Mouse (Mus musculus) forebrain, embryonic 13.5 days (tissue): ENCODE measurements around the gene Eif3m. TPM values are rescaled to one million over a fixed set of nuclear protein-coding genes. Genes with fewer than 3 reads are reported as not detected.
A peak's percentile ranks its signal among the peaks of the same experiment; 100 is the strongest.
"Not testable (repeated sequence)": the region's sequence is repeated elsewhere in the genome, so short reads cannot be mapped to it uniquely, and the experiment has no call there.

ENCODE experiments used
- ATAC-seq: fragments of 200-750 bp; cut with Nextera tagmentation; 2 replicates; pipeline ENCODE4 v1.8.0; 2017
- H3K27ac ChIP-seq: fragments of 300-500 bp; sonication (generic); 2 replicates; pipeline ENCODE4 v1.5.1; 2015; ENCODE audit warnings: inconsistent platforms, mild to moderate bottlenecking, moderate library complexity
- H3K27me3 ChIP-seq: fragments of 300-500 bp; sonication (generic); 2 replicates; pipeline ENCODE4 v1.6.1; 2015; ENCODE audit warnings: mild to moderate bottlenecking, inconsistent platforms
- H3K36me3 ChIP-seq: fragments of 300-500 bp; sonication (generic); 2 replicates; pipeline ENCODE4 v1.6.1; 2015; ENCODE audit warnings: mild to moderate bottlenecking, inconsistent platforms; ENCODE audit not compliant: poor library complexity, severe bottlenecking
- H3K4me1 ChIP-seq: fragments of 300-500 bp; sonication (generic); 2 replicates; pipeline ENCODE4 v1.6.1; 2015; ENCODE audit warnings: inconsistent platforms
- H3K4me2 ChIP-seq: fragments of 300-500 bp; sonication (generic); 2 replicates; pipeline ENCODE4 v1.6.1; 2015; ENCODE audit warnings: inconsistent platforms, mild to moderate bottlenecking, moderate library complexity
- H3K4me3 ChIP-seq: fragments of 300-500 bp; sonication (generic); 2 replicates; pipeline ENCODE4 v1.5.1; 2015; ENCODE audit warnings: mild to moderate bottlenecking, inconsistent platforms
- H3K9ac ChIP-seq: fragments of 300-500 bp; sonication (generic); 2 replicates; pipeline ENCODE4 v1.6.1; 2015; ENCODE audit warnings: mild to moderate bottlenecking, inconsistent platforms
- H3K9me3 ChIP-seq: fragments of 300-500 bp; sonication (generic); replicated peaks from 2 replicates; pipeline ENCODE4 v1.6.1; 2016; ENCODE audit warnings: inconsistent platforms
- WGBS: fragments of 180-500 bp; shearing (Covaris S2); methylation state at CpG from one replicate; pipeline ENCODE4 v1.1.7; 2015; 5-methylcytosine and 5-hydroxymethylcytosine counted together
- polyA plus RNA-seq: library from polyadenylated mRNA; unstranded; fragments of >200 nt; fragmentation: Nextera tagmentation; extraction: Ambion mirVana; gene quantifications from 2 replicates; pipeline ENCODE4 v1.2.1, GENCODE M21; 2015

The Eif3m gene
- polyA plus RNA-seq, 1 experiment from 2014 or later = 255 TPM

- ATAC-seq = no peak
- 90% methylated on average over 5 of the region's 5 CpGs for WGBS
- no peak overlapping the region for H3K27ac ChIP-seq
These were observed 13.6 kb upstream of the Eif3m start for GRCm38 (mm10) chr2:105030505-105030904.

GRCm38 (mm10) chr2:105028806-105029205 lies 11.9 kb upstream of the Eif3m start:
- Histone ChIP-seq H3K4me2 (no peak overlapping the region), H3K9me3 (no peaks in the 10 kb centered on the region), H3K4me3 (no peak overlapping the region), H3K27me3 (no peaks in the 10 kb centered on the region), H3K9ac (no peak overlapping the region), H3K36me3 (no peaks in the 10 kb centered on the region), H3K27ac (no peak overlapping the region), H3K4me1 (no peaks in the 10 kb centered on the region)
- ATAC-seq = no peak
- WGBS = 82% methylated on average over 5 of the region's 5 CpGs

More at GRCm38 (mm10) chr2:105030505-105030904, 13.6 kb upstream of the Eif3m start:
- Histone ChIP-seq H3K9ac (no peak overlapping the region), H3K36me3 (no peaks in the 10 kb centered on the region), H3K4me2 (no peak overlapping the region), H3K9me3 (no peaks in the 10 kb centered on the region), H3K27me3 (no peaks in the 10 kb centered on the region), H3K4me1 (peaks cover 4% of the 10 kb centered on the region), H3K4me3 (no peak overlapping the region)

GRCm38 (mm10) chr2:105026950-105027695 lies 10.2 kb upstream of the Eif3m start:
- ATAC-seq = no peak
- Histone ChIP-seq H3K4me2 (no peak overlapping the region), H3K4me3 (no peak overlapping the region), H3K36me3 (no peaks in the 10 kb centered on the region), H3K4me1 (no peaks in the 10 kb centered on the region), H3K27ac (no peak overlapping the region), H3K9ac (no peak overlapping the region), H3K9me3 (no peaks in the 10 kb centered on the region), H3K27me3 (no peaks in the 10 kb centered on the region)
- WGBS = 82% methylated on average over 22 of the region's 22 CpGs

- not testable (repeated sequence) for H3K9ac ChIP-seq, H3K9me3 ChIP-seq, H3K4me2 ChIP-seq, H3K36me3 ChIP-seq, H3K4me3 ChIP-seq, H3K4me1 ChIP-seq, H3K27me3 ChIP-seq, H3K27ac ChIP-seq, ATAC-seq
- WGBS = 85% methylated on average over 12 of the region's 12 CpGs
These were observed 8.7 kb upstream of the Eif3m start for GRCm38 (mm10) chr2:105025610-105026009.

GRCm38 (mm10) chr2:105023815-105024214 lies 6.9 kb upstream of the Eif3m start:
- Histone ChIP-seq H3K36me3 (no peaks in the 10 kb centered on the region), H3K4me2 (no peak overlapping the region), H3K27me3 (no peaks in the 10 kb centered on the region), H3K4me1 (no peaks in the 10 kb centered on the region), H3K9ac (no peak overlapping the region), H3K27ac (no peak overlapping the region), H3K4me3 (no peak overlapping the region), H3K9me3 (no peaks in the 10 kb centered on the region)
- 82% methylated on average over 4 of the region's 4 CpGs for WGBS
- ATAC-seq = no peak

- Histone ChIP-seq H3K4me2 (no peak overlapping the region), H3K4me1 (no peaks in the 10 kb centered on the region), H3K27me3 (no peaks in the 10 kb centered on the region), H3K4me3 (no peak overlapping the region), H3K9ac (no peak overlapping the region), H3K9me3 (no peaks in the 10 kb centered on the region), H3K36me3 (no peaks in the 10 kb centered on the region), H3K27ac (no peak overlapping the region)
- ATAC-seq = no peak
- WGBS = 84% methylated on average over 6 of the region's 6 CpGs
These were observed 6.2 kb upstream of the Eif3m start for GRCm38 (mm10) chr2:105023031-105023615.

GRCm38 (mm10) chr2:105021836-105022235 lies 5.0 kb upstream of the Eif3m start:
- no peak overlapping the region for H3K9ac ChIP-seq
- 91% methylated on average over 2 of the region's 2 CpGs for WGBS
- peaks cover 8% of the 10 kb centered on the region; the same call in 1 of the 2 replicates for H3K4me1 ChIP-seq
- no peaks in the 10 kb centered on the region for H3K36me3 ChIP-seq
- H3K4me2 ChIP-seq = no peak overlapping the region
- H3K4me3 ChIP-seq = no peak overlapping the region
- ATAC-seq = no peak
- H3K27me3 ChIP-seq = no peaks in the 10 kb centered on the region
- H3K27ac ChIP-seq = no peak overlapping the region
- H3K9me3 ChIP-seq = no peaks in the 10 kb centered on the region

- H3K4me1 ChIP-seq = peaks cover 8% of the 10 kb centered on the region; the same call in 1 of the 2 replicates
- 88% methylated on average over 12 of the region's 12 CpGs for WGBS
These were observed 4.4 kb upstream of the Eif3m start for GRCm38 (mm10) chr2:105021256-105021655.

GRCm38 (mm10) chr2:105019457-105019856 lies 2.6 kb upstream of the Eif3m start:
- H3K27ac ChIP-seq = no peak overlapping the region
- ATAC-seq = no peak
- H3K9ac ChIP-seq = no peak overlapping the region
- H3K4me1 ChIP-seq = peaks cover 23% of the 10 kb centered on the region
- H3K9me3 ChIP-seq = no peaks in the 10 kb centered on the region
- no peaks in the 10 kb centered on the region for H3K36me3 ChIP-seq
- H3K27me3 ChIP-seq = no peaks in the 10 kb centered on the region
- WGBS = 89% methylated on average over 1 of the region's 1 CpGs
- no peak overlapping the region for H3K4me2 ChIP-seq
- H3K4me3 ChIP-seq = no peak overlapping the region

More at GRCm38 (mm10) chr2:105021256-105021655, 4.4 kb upstream of the Eif3m start:
- no peak overlapping the region for H3K27ac ChIP-seq
- H3K36me3 ChIP-seq = no peaks in the 10 kb centered on the region
- H3K9me3 ChIP-seq = no peaks in the 10 kb centered on the region
- H3K27me3 ChIP-seq = no peaks in the 10 kb centered on the region
- no peak overlapping the region for H3K9ac ChIP-seq
- H3K4me2 ChIP-seq = no peak overlapping the region
- H3K4me3 ChIP-seq = no peak overlapping the region
- ATAC-seq = no peak

- Histone ChIP-seq H3K27ac (no peak overlapping the region), H3K4me3 (no peak overlapping the region), H3K9me3 (no peaks in the 10 kb centered on the region), H3K4me2 (peak overlapping the region; percentile 87; the same call in 1 of the 2 replicates), H3K27me3 (no peaks in the 10 kb centered on the region), H3K4me1 (peaks cover 23% of the 10 kb centered on the region), H3K9ac (no peak overlapping the region; the same call in 1 of the 2 replicates), H3K36me3 (peaks cover 12% of the 10 kb centered on the region)
- WGBS = 83% methylated on average over 3 of the region's 3 CpGs
- ATAC-seq = no peak
These were observed 922 bp upstream of the Eif3m start for GRCm38 (mm10) chr2:105017802-105018201.

GRCm38 (mm10) chr2:105016192-105016966 lies 501 bp downstream of the Eif3m start:
- H3K4me2 ChIP-seq = peak overlapping the region; percentile 87
- WGBS = under 1% methylated on average over 43 of the region's 43 CpGs
- ATAC-seq = peak; percentile 84
- no peaks in the 10 kb centered on the region for H3K9me3 ChIP-seq
- H3K36me3 ChIP-seq = peaks cover 24% of the 10 kb centered on the region
- peak overlapping the region; percentile 95 for H3K4me3 ChIP-seq
- H3K9ac ChIP-seq = peak overlapping the region; percentile 90
- peaks cover 23% of the 10 kb centered on the region for H3K4me1 ChIP-seq
- H3K27ac ChIP-seq = peak overlapping the region; percentile 81
- H3K27me3 ChIP-seq = no peaks in the 10 kb centered on the region

- Histone ChIP-seq H3K27me3 (no peaks in the 10 kb centered on the region), H3K4me3 (no peak overlapping the region), H3K9ac (no peak overlapping the region), H3K36me3 (peaks cover 82% of the 10 kb centered on the region), H3K4me2 (no peak overlapping the region), H3K9me3 (no peaks in the 10 kb centered on the region), H3K27ac (no peak overlapping the region), H3K4me1 (0 out of 2 replicates have a peak, but pooled peaks cover 3% of the 10 kb centered on the region)
- ATAC-seq = no peak
These were observed 9.6 kb downstream of the Eif3m start for GRCm38 (mm10) chr2:105007236-105007635.
